ENCODE assay signal across 7 mouse cellular contexts in the genomic region with DNA sequence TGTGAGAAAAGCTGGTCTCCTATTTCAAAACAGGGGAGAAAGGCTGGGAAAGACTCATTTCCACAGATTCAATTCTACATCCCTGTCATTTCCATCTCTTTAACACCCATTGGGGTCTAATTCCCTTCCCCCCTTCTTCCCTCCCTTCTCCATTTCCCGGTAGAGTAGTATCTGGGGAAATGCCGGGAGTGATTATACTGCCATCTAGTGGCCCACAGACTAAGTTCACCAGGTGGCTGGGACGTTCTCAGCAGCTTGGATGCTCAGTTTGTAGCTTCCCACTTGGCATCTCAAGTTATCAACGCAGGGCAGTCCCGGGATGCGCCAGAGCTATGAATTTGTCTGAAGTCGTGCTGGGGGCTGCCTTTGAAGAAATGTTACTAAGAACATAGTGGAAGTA. TPM values are rescaled to one million over a fixed set of nuclear protein-coding genes. Genes with fewer than 3 reads are reported as not detected.
DNase-seq lines count a peak whose midpoint lies in the region; ATAC-seq and TF ChIP-seq lines count a peak whose summit lies in the region.

No protein-coding gene starts in this region.

- no peak overlapping the region for H3K27ac ChIP-seq in brown adipose tissue, adult 24 weeks (replicated peaks; ENCODE audit: low read depth, low read length)
- H3K27ac ChIP-seq in forebrain, embryonic 10.5 days, result no peak overlapping the region
- no peak overlapping the region for H3K27ac ChIP-seq in lung, postnatal 0 days (ENCODE audit: low read length)

- H3K9ac ChIP-seq in lung, postnatal 0 days (replicated peaks; ENCODE audit: low read depth), result no peak overlapping the region

- peak; percentile 73 for ATAC-seq in lung, postnatal 0 days

- H3K4me1 ChIP-seq in brown adipose tissue, adult 24 weeks (ENCODE audit: control insufficient read depth, insufficient read depth, insufficient read length, low read length), result 0 out of 2 replicates have a peak, but pooled peaks cover 4% of the 10 kb centered on the region
- peaks cover 5% of the 10 kb centered on the region; the same call in 1 of the 2 replicates for H3K4me1 ChIP-seq in forebrain, embryonic 10.5 days
- H3K4me1 ChIP-seq in lung, postnatal 0 days (ENCODE audit: insufficient read depth, low read depth, low read length), result no peaks in the 10 kb centered on the region

- intact Hi-C loops in heart, postnatal 14 days (cut with DNase I), result loop anchor here (1.0 kb wide), 1 partner anchor 334 kb away; no protein-coding TSS in a partner anchor

- no peak overlapping the region for H3K4me2 ChIP-seq in lung, postnatal 0 days (replicated peaks; ENCODE audit: low read depth, low read length)

- H3K9me3 ChIP-seq in forebrain, embryonic 10.5 days, result no peaks in the 10 kb centered on the region
- no peaks in the 10 kb centered on the region for H3K9me3 ChIP-seq in lung, postnatal 0 days (ENCODE audit: low read length)

- peak; percentile 86 for DNase-seq in NIH3T3 (ENCODE audit: low read depth)
- DNase-seq in forebrain, embryonic 10.5 days (ENCODE audit: extremely low spot score, low spot score), result peak; percentile 43
- DNase-seq in heart, postnatal 14 days, result peak; percentile 61 to 81
- peak; percentile 68 to 74 for DNase-seq in kidney, postnatal 4 days
- peak; percentile 83 for DNase-seq in lung, postnatal 0 days (ENCODE audit: low spot score)
- peak; percentile 83 for DNase-seq in retina, embryonic 14.5 days (ENCODE audit: low spot score)

- H3K4me3 ChIP-seq in brown adipose tissue, adult 24 weeks (ENCODE audit: insufficient read depth, low read depth, low read length), result peak overlapping the region; percentile 3; the same call in 1 of the 2 replicates
- no peak overlapping the region for H3K4me3 ChIP-seq in forebrain, embryonic 10.5 days
- no peak overlapping the region for H3K4me3 ChIP-seq in lung, postnatal 0 days (ENCODE audit: low read depth, low read length)

- H3K27me3 ChIP-seq in forebrain, embryonic 10.5 days (ENCODE audit: poor library complexity, severe bottlenecking), result no peaks in the 10 kb centered on the region
- H3K27me3 ChIP-seq in lung, postnatal 0 days (replicated peaks; ENCODE audit: insufficient read depth, low read length), result no peaks in the 10 kb centered on the region

- 12% methylated on average over 7 of the region's 7 CpGs for WGBS in forebrain, embryonic 10.5 days
- 4% methylated on average over 7 of the region's 7 CpGs for WGBS in lung, postnatal 0 days

- no peak for TF ChIP-seq EP300 in lung, postnatal 0 days (IDR thresholded peaks at IDR 0.05)

- TF ChIP-seq CTCF in lung, postnatal 0 days (IDR thresholded peaks at IDR 0.05), result peak; percentile 96

- no peaks in the 10 kb centered on the region for H3K36me3 ChIP-seq in forebrain, embryonic 10.5 days (replicated peaks)
- no peaks in the 10 kb centered on the region for H3K36me3 ChIP-seq in lung, postnatal 0 days (ENCODE audit: insufficient read depth, low read length)

RNA-seq across cellular contexts. Expression of a gene that starts 48.2 kb away (rescaled TPM):
- polyA plus RNA-seq in brown adipose tissue, adult 24 weeks (2012; ENCODE audit: insufficient read depth, insufficient read length, missing spikeins), result 4.6 and 12.6 TPM in 2 replicates
- 2.3 and 3.9 TPM in 2 replicates for polyA plus RNA-seq in forebrain, embryonic 10.5 days (2016; fragmentation: Nextera tagmentation; extraction: Ambion mirVana)
- total RNA-seq in heart, postnatal 14 days (2021), result 10 to 100 TPM; 34.6 to 36.2 TPM
- polyA plus RNA-seq in lung, postnatal 0 days (2015; fragmentation: Nextera tagmentation; extraction: Ambion mirVana), result 7.5 TPM in 2 replicates
